Mouse (Mus musculus) right cerebral cortex, postnatal 14 days (tissue): ENCODE data around the gene Accsl.

Experiments used
- DNase-seq: peaks from one replicate; pipeline ENCODE4 v3.0.0; 2022

Gene Accsl

DNA sequence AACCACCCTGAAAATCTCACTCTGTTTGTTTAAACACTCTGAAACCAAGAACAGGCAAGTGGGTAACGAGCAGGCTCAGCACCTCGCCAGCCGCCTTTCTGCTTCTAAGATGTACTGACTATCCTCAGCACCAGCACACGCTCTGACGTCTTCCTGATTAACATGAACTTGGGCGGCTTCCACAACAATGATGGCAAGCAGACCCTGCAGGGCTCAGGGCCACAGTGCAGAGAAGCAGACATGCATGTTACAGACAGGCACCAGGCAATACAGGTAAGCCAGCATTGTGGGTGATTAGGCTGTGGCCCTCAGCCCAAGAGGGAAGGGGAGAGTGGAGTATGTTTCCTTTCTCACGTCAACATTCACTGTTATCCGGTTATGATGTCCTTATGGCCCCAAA is 61.5 kb downstream of the Accsl start:
- DNase-seq: no peak

DNA sequence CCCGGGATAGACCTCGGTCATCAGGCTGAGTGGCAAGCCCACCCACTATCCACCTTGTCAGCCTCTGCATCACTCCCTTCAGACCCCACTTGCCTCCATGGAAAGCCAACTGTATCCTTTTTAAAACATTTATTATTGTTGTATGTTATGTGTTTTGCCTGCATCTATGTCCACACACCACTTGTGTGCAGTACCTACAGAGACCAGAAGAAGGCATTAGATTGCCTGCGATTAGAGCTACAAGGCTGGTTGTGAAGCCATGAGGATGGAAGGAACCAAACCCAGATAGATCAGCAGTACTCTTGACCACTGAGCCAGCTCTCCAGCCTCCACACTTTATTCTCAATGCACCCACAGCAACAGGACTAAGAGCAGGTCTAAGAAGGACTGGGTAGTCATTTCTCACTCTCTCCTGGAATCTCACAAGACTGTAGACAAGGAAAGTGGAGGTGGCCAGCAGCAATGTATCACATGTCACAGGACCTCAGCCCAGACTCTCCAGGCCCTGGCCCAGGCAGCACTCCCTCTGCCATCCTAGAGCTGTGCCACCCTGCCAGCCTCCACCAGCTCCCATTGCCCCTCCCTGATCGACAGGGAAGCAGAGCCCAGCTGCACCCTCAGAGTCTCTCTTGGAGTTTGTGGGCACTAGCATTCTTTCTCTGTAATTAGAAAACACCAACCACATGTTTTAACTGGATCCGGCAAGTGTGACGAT is 62.3 kb downstream of the Accsl start:
- DNase-seq: no peak

DNA sequence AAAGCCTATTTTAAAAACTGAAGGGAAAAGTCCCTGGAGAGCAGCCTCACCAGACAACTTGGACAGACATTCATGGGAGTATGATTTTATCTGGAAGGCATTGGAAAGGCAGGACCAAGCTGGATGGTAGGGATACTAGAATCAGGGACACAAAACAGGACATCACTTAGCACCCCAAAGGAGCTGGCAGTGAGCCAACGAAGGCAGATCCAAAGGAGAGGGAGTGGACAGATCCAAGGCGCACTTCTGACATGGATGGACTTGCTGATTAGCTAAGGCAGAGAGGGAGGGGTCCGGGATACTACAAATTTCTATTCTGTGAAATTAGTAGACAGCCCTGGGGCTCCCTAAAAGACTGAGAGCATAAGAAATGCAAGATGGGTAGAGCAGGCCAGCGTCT is 63.4 kb downstream of the Accsl start:
- no peak for DNase-seq
